29 mouse cellular contexts compared by ENCODE assay signal in the genomic region with DNA sequence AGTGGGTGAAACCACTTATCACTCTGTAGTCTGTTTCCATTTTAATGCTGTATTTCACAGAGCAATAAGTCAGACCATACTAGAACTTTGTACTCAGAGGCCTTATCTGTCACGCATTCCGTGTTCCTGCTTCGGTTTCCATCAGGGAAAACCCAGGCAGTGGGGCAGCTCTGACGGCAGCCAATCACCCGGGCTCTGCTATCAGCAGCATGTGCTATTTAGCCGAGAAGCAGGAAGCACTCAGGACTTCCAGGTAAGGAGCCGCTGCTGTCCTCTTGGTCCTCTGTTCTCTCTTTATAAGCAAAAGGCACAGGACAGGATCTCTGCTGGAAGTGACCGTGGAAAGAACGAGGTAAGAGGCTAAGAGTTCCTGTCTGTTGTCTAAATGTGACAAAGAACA. TPM values are rescaled to one million over a fixed set of nuclear protein-coding genes. Genes with fewer than 3 reads are reported as not detected.
DNase-seq lines count a peak whose midpoint lies in the region; ATAC-seq and TF ChIP-seq lines count a peak whose summit lies in the region.
"Had no signal": no experiment of that assay in that cellular context is flagged by ENCODE, and none has a peak within 500 bp of the region (broad histone marks: within the 10 kb centered on the region; RNA-seq: fewer than 3 reads in every experiment).

No protein-coding gene starts in this region.

- H3K4me3 ChIP-seq in liver, embryonic 12.5 days: no peak overlapping the region
- H3K4me3 ChIP-seq in liver, embryonic 11.5 days (ENCODE audit: low read depth, low read length): no peak overlapping the region
- peak overlapping the region; percentile 24; the same call in 1 of the 2 replicates for H3K4me3 ChIP-seq in heart, embryonic 16.5 days (ENCODE audit: low read length)
- H3K4me3 ChIP-seq in intestine, embryonic 16.5 days (ENCODE audit: low read length): peak overlapping the region; percentile 34
- H3K4me3 ChIP-seq in stomach, postnatal 0 days (ENCODE audit: low read depth, low read length): no peak overlapping the region
- H3K4me3 ChIP-seq: embryonic facial prominence, embryonic 10.5 days; forebrain, embryonic 15.5 days; hindbrain, embryonic 10.5 days; midbrain, embryonic 10.5 days had no signal

- no peak for ATAC-seq in liver, embryonic 12.5 days
- ATAC-seq in liver, embryonic 11.5 days (replicated peaks; ENCODE audit: low FRiP score): no peak
- ATAC-seq in heart, embryonic 16.5 days (replicated peaks; ENCODE audit: extremely low read depth, insufficient read depth, low FRiP score): peak; percentile 76
- ATAC-seq in intestine, embryonic 16.5 days: peak; percentile 75
- ATAC-seq in stomach, postnatal 0 days (ENCODE audit: low FRiP score, low TSS enrichment): peak; percentile 88
- ATAC-seq: forebrain, embryonic 15.5 days; hindbrain, postnatal 0 days; midbrain, embryonic 16.5 days; Patski had no signal

- H3K4me1 ChIP-seq in liver, embryonic 12.5 days: 0 out of 2 replicates have a peak, but pooled peaks cover 4% of the 10 kb centered on the region
- H3K4me1 ChIP-seq in liver, embryonic 11.5 days (replicated peaks; ENCODE audit: control insufficient read depth, insufficient read depth, low read length): no peaks in the 10 kb centered on the region
- peaks cover 17% of the 10 kb centered on the region for H3K4me1 ChIP-seq in heart, embryonic 16.5 days (ENCODE audit: control insufficient read depth, insufficient read depth, low read length)
- H3K4me1 ChIP-seq in intestine, embryonic 16.5 days (ENCODE audit: control insufficient read depth, insufficient read depth, low read length): 0 out of 2 replicates have a peak, but pooled peaks cover 5% of the 10 kb centered on the region
- H3K4me1 ChIP-seq in stomach, postnatal 0 days (replicated peaks; ENCODE audit: control insufficient read depth, insufficient read depth): no peaks in the 10 kb centered on the region
- H3K4me1 ChIP-seq: embryonic facial prominence, embryonic 10.5 days; forebrain, embryonic 15.5 days; hindbrain, embryonic 10.5 days; midbrain, embryonic 10.5 days had no signal

- no peak for DNase-seq in liver, embryonic 11.5 days (ENCODE audit: low spot score)
- peak; percentile 86 for DNase-seq in stomach, postnatal 0 days (ENCODE audit: low spot score)
- no peak for DNase-seq in gastrocnemius, postnatal 4 days (ENCODE audit: low spot score in 2 of 2)
- DNase-seq in urinary bladder, postnatal 36 days (ENCODE audit: low spot score in 2 of 2): no peak
- DNase-seq in left cerebral cortex, adult 8-10 months (ENCODE audit: low spot score in 2 of 2): no peak
- DNase-seq: adrenal gland, adult 8-10 months; B cell, adult 2 months; cerebellum, adult 11-12 months; cerebellum, postnatal 10 days; gastrocnemius, postnatal 36 days; kidney, adult 8-10 months; kidney, postnatal 10 days; lung, adult 18-20 months; lung, postnatal 10 days; right cerebral cortex, postnatal 4 days; thymus, adult 18-20 months; thymus, postnatal 4 days had no signal

- H3K27me3 ChIP-seq in liver, embryonic 12.5 days (replicated peaks): no peaks in the 10 kb centered on the region
- H3K27me3 ChIP-seq in liver, embryonic 11.5 days (replicated peaks; ENCODE audit: control insufficient read depth, insufficient read depth, low read length): no peaks in the 10 kb centered on the region
- no peaks in the 10 kb centered on the region for H3K27me3 ChIP-seq in heart, embryonic 16.5 days (ENCODE audit: control insufficient read depth, insufficient read depth, low read length)
- no peaks in the 10 kb centered on the region for H3K27me3 ChIP-seq in intestine, embryonic 16.5 days (replicated peaks; ENCODE audit: control insufficient read depth, insufficient read depth, low read length)
- no peaks in the 10 kb centered on the region for H3K27me3 ChIP-seq in stomach, postnatal 0 days (ENCODE audit: control insufficient read depth, insufficient read depth, low read length)
- H3K27me3 ChIP-seq: CH12.LX; forebrain, embryonic 15.5 days; Patski had no signal

- no peak overlapping the region for H3K4me2 ChIP-seq in liver, embryonic 12.5 days
- no peak overlapping the region for H3K4me2 ChIP-seq in liver, embryonic 11.5 days
- H3K4me2 ChIP-seq in heart, embryonic 16.5 days (ENCODE audit: low read depth, low read length): peak overlapping the region; percentile 40
- H3K4me2 ChIP-seq in intestine, embryonic 16.5 days (ENCODE audit: low read depth, low read length): no peak overlapping the region
- peak overlapping the region; percentile 14; the same call in 1 of the 2 replicates for H3K4me2 ChIP-seq in stomach, postnatal 0 days (replicated peaks; ENCODE audit: low read depth)
- H3K4me2 ChIP-seq: forebrain, embryonic 15.5 days had no signal

- WGBS in liver, embryonic 12.5 days (ENCODE audit: insufficient replicate concordance): 82% methylated on average over 9 of the region's 9 CpGs
- WGBS in liver, embryonic 11.5 days: 75% methylated on average over 9 of the region's 9 CpGs
- 25% methylated on average over 9 of the region's 9 CpGs for WGBS in heart, embryonic 16.5 days
- WGBS in intestine, embryonic 16.5 days: 68% methylated on average over 9 of the region's 9 CpGs
- 75% methylated on average over 9 of the region's 9 CpGs for WGBS in stomach, postnatal 0 days

- peak overlapping the region; percentile 6; the same call in 1 of the 2 replicates for H3K27ac ChIP-seq in liver, embryonic 12.5 days
- no peak overlapping the region for H3K27ac ChIP-seq in liver, embryonic 11.5 days (ENCODE audit: low read depth, low read length)
- peak overlapping the region; percentile 77 for H3K27ac ChIP-seq in heart, embryonic 16.5 days (ENCODE audit: low read length)
- peak overlapping the region; percentile 87 for H3K27ac ChIP-seq in intestine, embryonic 16.5 days (ENCODE audit: low read length)
- peak overlapping the region; percentile 73 for H3K27ac ChIP-seq in stomach, postnatal 0 days (replicated peaks)
- H3K27ac ChIP-seq: embryonic facial prominence, embryonic 10.5 days; forebrain, embryonic 15.5 days; hindbrain, embryonic 10.5 days; hindbrain, postnatal 0 days; midbrain, embryonic 10.5 days had no signal

- TF ChIP-seq CTCF in stomach, postnatal 0 days (IDR thresholded peaks at IDR 0.05; ENCODE audit: low read depth): no peak

- no peak for TF ChIP-seq EP300 in stomach, postnatal 0 days (optimal IDR thresholded peaks at IDR 0.05)

- no peaks in the 10 kb centered on the region for H3K9me3 ChIP-seq in liver, embryonic 12.5 days (replicated peaks)
- peaks cover 1% of the 10 kb centered on the region; the same call in 1 of the 2 replicates for H3K9me3 ChIP-seq in liver, embryonic 11.5 days (ENCODE audit: control insufficient read depth, low read length)
- no peaks in the 10 kb centered on the region for H3K9me3 ChIP-seq in heart, embryonic 16.5 days (replicated peaks; ENCODE audit: control insufficient read depth, low read length)
- no peaks in the 10 kb centered on the region for H3K9me3 ChIP-seq in intestine, embryonic 16.5 days (ENCODE audit: control insufficient read depth, low read length)
- no peaks in the 10 kb centered on the region for H3K9me3 ChIP-seq in stomach, postnatal 0 days (ENCODE audit: control insufficient read depth, low read length)
- H3K9me3 ChIP-seq: forebrain, embryonic 15.5 days; G1E; hindbrain, embryonic 10.5 days had no signal

- H3K36me3 ChIP-seq in liver, embryonic 12.5 days: peaks cover 79% of the 10 kb centered on the region
- peaks cover 21% of the 10 kb centered on the region for H3K36me3 ChIP-seq in liver, embryonic 11.5 days (ENCODE audit: control insufficient read depth, insufficient read depth, low read length)
- H3K36me3 ChIP-seq in heart, embryonic 16.5 days (ENCODE audit: control insufficient read depth, insufficient read depth): peaks cover 30% of the 10 kb centered on the region
- H3K36me3 ChIP-seq in intestine, embryonic 16.5 days (ENCODE audit: control insufficient read depth, insufficient read depth, low read length): peaks cover 20% of the 10 kb centered on the region
- H3K36me3 ChIP-seq in stomach, postnatal 0 days (ENCODE audit: control insufficient read depth, insufficient read depth, low read length): peaks cover 12% of the 10 kb centered on the region; the same call in 1 of the 2 replicates

- H3K9ac ChIP-seq in liver, embryonic 12.5 days: no peak overlapping the region
- H3K9ac ChIP-seq in liver, embryonic 11.5 days (ENCODE audit: low read depth, low read length): no peak overlapping the region
- H3K9ac ChIP-seq in heart, embryonic 16.5 days (ENCODE audit: low read length): no peak overlapping the region; the same call in 1 of the 2 replicates
- H3K9ac ChIP-seq in intestine, embryonic 16.5 days (ENCODE audit: low read depth, low read length): peak overlapping the region; percentile 48; the same call in 1 of the 2 replicates
- H3K9ac ChIP-seq in stomach, postnatal 0 days (ENCODE audit: low read length): no peak overlapping the region
- H3K9ac ChIP-seq: forebrain, embryonic 15.5 days had no signal

RNA-seq across cellular contexts. Expression of a gene that starts 17.2 kb away (rescaled TPM):
- polyA plus RNA-seq in liver, embryonic 12.5 days (2016; fragmentation: Nextera tagmentation; extraction: Ambion mirVana): 32.7 and 34.1 TPM in 2 replicates
- polyA plus RNA-seq in liver, embryonic 11.5 days (2014; fragmentation: Nextera tagmentation; extraction: Ambion mirVana): 41.0 and 49.6 TPM in 2 replicates
- 40.5 and 42.6 TPM in 2 replicates for polyA plus RNA-seq in heart, embryonic 16.5 days (2015; fragmentation: Nextera tagmentation; extraction: Ambion mirVana)
- 86.6 and 109 TPM in 2 replicates for polyA plus RNA-seq in intestine, embryonic 16.5 days (2015; fragmentation: Nextera tagmentation; extraction: Ambion mirVana)
- 25.5 and 26.6 TPM in 2 replicates for polyA plus RNA-seq in stomach, postnatal 0 days (2015; fragmentation: Nextera tagmentation; extraction: Ambion mirVana)
- 10 to 100 TPM; 49.3 to 52.6 TPM for total RNA-seq in gastrocnemius, postnatal 4 days (2021)
- total RNA-seq in left cerebral cortex, adult 8-10 months (2022): 10 to 100 TPM; 34.0 to 36.4 (median 35.2) TPM

RNA-seq across cellular contexts. Expression of a gene that starts 20.0 kb away (rescaled TPM):
- 19.2 and 19.9 TPM in 2 replicates for polyA plus RNA-seq in liver, embryonic 12.5 days (2016; fragmentation: Nextera tagmentation; extraction: Ambion mirVana)
- polyA plus RNA-seq in liver, embryonic 11.5 days (2014; fragmentation: Nextera tagmentation; extraction: Ambion mirVana): 28.4 and 29.4 TPM in 2 replicates
- polyA plus RNA-seq in heart, embryonic 16.5 days (2015; fragmentation: Nextera tagmentation; extraction: Ambion mirVana): 26.9 and 33.6 TPM in 2 replicates
- polyA plus RNA-seq in intestine, embryonic 16.5 days (2015; fragmentation: Nextera tagmentation; extraction: Ambion mirVana): 345 and 365 TPM in 2 replicates
- 61.8 and 64.0 TPM in 2 replicates for polyA plus RNA-seq in stomach, postnatal 0 days (2015; fragmentation: Nextera tagmentation; extraction: Ambion mirVana)
- total RNA-seq in gastrocnemius, postnatal 4 days (2021): 10 to 100 TPM; 20.9 to 25.6 TPM
- 10 to 100 TPM; 66.3 to 80.0 (median 67.5) TPM for total RNA-seq in left cerebral cortex, adult 8-10 months (2022)

RNA-seq across cellular contexts. Expression of a gene that starts 50.9 kb away (rescaled TPM):
- polyA plus RNA-seq in liver, embryonic 12.5 days (2016; fragmentation: Nextera tagmentation; extraction: Ambion mirVana): 131 and 136 TPM in 2 replicates
- polyA plus RNA-seq in liver, embryonic 11.5 days (2014; fragmentation: Nextera tagmentation; extraction: Ambion mirVana): 180 and 202 TPM in 2 replicates
- polyA plus RNA-seq in heart, embryonic 16.5 days (2015; fragmentation: Nextera tagmentation; extraction: Ambion mirVana): 95.8 and 104 TPM in 2 replicates
- 118 and 132 TPM in 2 replicates for polyA plus RNA-seq in intestine, embryonic 16.5 days (2015; fragmentation: Nextera tagmentation; extraction: Ambion mirVana)
- 58.0 and 68.5 TPM in 2 replicates for polyA plus RNA-seq in stomach, postnatal 0 days (2015; fragmentation: Nextera tagmentation; extraction: Ambion mirVana)
- total RNA-seq in gastrocnemius, postnatal 4 days (2021): 100 to 1,000 TPM; 104 to 109 TPM
- 10 to 100 TPM; 61.0 to 75.5 (median 69.9) TPM for total RNA-seq in left cerebral cortex, adult 8-10 months (2022)

Comparison
In these comparisons a context has a peak if more than half of its experiments do, and no peak if none do; other contexts are left out.
1. ATAC-seq: peak in heart, embryonic 16.5 days (single experiment), intestine, embryonic 16.5 days (single experiment) and stomach, postnatal 0 days (single experiment); none in liver, embryonic 12.5 days (single experiment) and liver, embryonic 11.5 days (single experiment).
2. H3K4me2 ChIP-seq: peak in heart, embryonic 16.5 days (single experiment) and stomach, postnatal 0 days (single experiment); none in liver, embryonic 12.5 days (single experiment), liver, embryonic 11.5 days (single experiment) and intestine, embryonic 16.5 days (single experiment).
3. H3K4me3 ChIP-seq: peak in heart, embryonic 16.5 days (single experiment) and intestine, embryonic 16.5 days (single experiment); none in liver, embryonic 12.5 days (single experiment), liver, embryonic 11.5 days (single experiment) and stomach, postnatal 0 days (single experiment).